Mouse (Mus musculus) cerebellum, postnatal 36 days (tissue): Measurements from ENCODE around the gene Lhfpl3.
"Not testable (repeated sequence)": the region's sequence is repeated elsewhere in the genome, so short reads cannot be mapped to it uniquely, and the experiment has no call there.

Experiments
- DNase-seq, 2 experiments: peaks; one replicate each; pipeline ENCODE4 v3.0.0; 2021 to 2022; ENCODE audit warnings: mixed read lengths in 2 of 2

Lhfpl3 gene

DNA sequence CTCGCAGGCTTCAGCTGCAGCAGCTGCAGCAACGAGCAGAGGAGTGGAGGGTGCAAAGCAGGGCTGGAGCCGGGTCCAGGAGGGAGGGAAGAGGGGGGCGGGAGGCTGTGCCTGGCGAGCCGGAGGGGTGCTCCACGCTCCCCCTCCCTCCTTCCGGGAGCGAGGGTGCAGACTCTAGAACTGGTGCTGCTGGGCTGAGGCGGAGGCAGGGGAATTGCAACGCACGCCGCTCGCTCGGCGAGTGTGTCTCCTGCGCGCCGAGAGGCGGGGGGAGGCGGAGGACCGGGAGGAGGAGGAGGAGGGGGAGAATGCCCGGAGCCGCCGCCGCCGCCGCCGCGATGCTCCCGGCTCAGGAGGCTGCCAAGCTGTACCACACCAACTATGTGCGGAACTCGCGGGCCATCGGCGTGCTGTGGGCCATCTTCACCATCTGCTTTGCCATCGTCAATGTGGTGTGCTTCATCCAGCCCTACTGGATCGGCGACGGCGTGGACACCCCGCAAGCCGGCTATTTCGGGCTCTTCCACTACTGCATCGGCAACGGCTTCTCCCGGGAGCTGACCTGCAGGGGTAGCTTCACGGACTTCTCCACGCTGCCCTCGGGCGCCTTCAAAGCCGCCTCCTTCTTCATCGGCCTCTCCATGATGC, at the start of gene Lhfpl3:
Lhfpl3 (plus strand) TSS at position 175 of the 648 bp plus-strand sequence.
- DNase-seq: peak; percentile 48 to 59

DNA sequence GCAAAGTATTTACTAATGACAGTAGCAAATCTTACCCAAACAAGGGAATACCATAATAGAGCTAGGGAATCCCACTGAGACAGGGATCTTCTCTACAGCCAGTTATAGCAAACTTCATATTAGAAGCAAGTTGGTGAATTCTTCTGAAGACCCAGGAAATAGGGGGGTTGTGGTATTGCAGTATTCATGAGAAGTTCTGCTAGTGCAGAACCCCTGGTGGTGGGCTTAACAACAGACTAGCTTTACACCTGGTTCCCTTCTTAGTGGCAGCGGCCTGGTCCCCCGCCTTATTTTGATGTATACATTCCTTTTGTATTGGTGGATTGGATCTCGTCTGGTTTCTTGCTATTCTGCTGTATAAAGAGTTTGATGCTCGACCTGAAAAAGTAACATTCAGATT, 39.6 kb upstream of the Lhfpl3 start:
- not testable (repeated sequence) for DNase-seq

DNA sequence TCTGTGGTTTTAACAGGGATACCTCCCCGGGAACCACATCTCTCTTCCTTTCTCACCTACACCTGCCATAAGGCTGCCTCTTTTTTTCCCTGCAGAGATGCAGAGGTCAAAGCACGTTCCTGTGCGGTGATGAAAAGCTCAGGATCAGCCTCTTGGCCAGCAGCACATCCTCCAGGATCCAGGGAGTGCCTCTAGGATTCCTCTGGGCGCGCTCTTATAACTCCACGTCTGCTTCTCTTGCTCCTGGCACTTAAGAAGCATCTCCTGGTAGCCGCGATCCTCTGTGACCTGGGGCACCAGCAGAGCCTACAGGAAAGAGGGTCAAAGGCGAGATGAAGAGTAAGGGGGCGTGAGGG, 352 bp upstream of the Lhfpl3 start:
- peak; percentile 6 to 19 for DNase-seq

DNA sequence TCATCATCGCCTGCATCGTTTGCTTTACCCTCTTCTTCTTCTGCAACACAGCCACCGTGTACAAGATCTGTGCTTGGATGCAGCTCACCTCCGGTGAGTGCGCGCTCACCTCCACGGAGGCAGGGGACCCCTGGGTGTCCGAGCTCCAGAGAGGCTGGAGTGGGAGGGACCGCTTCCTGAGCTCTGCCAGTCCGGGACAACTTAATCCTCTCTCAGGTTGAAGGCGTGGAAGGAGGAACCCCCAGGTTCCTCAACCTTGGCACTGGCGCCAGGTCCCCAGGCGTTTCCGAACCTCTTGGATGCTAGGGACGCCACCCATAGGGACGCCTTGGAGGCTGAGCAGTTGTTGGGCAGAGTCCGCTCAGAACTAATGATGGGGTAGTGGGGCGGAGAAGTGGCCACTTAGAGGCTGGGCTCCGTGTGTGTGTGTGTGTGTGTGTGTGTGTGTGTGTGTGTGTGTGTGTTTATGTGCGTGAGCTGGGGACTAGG, 718 bp downstream of the Lhfpl3 start:
- DNase-seq: peak in 1 of 2 experiments; percentile 25

DNA sequence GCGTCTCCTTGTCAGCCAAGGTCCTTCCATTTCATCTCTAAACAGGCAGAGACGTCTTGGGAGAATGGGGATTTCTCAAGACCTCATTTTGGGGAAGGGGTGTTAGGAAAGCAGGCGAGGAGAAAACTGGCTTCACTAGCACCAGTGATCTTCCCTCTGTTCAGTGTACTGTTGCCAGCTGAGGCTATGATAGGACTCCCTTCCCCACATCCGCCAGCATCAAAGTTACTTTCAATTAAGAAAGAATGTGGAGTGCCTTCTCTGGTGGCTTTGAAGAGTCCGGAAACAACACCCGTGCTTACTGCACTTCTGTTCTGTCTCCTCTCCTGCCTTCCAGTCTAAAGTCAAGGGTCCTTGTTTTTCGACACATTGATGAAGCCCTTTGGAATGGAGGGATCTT, 1.4 kb downstream of the Lhfpl3 start:
- peak in 1 of 2 experiments; percentile 3 for DNase-seq

DNA sequence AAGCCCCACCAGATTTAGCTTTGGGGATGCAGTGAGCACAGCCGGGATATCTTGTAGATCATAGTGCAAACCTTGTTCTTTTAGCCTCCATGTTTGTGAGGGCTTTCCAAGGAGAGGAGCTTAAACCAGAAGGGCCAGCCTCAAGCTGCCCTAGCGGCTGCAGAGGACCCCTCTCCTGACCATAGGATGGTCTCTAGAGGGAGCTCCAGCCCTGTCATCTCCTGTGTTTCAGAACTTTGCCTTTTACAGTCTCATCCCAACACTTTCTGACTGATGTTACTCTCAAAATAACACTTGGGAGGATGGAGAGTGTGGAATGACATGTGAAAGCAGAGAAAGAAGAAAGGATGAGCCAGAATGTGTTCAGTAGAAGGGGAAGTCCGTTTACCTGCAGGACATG, 11.4 kb downstream of the Lhfpl3 start:
- DNase-seq: peak in 1 of 2 experiments; percentile 4

DNA sequence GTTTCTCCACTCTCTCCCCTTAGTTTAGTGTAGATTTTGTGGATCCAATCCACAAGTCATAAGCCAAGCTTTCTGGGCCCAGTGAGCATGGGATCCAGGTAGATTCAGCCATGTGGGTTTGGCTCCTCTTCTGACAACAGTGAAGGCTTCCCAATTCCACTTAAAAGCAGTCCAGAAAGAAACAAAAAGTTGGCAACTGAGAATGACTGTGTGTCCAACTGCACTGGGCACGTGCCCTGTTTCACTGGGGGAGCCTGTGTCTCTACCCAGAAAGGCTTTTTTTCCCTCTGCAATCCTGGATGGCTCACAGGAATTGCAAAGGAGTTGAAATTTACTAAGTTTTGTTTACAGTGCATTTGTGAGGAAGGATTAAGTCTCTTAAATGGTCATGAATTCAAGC, 24.9 kb downstream of the Lhfpl3 start:
- DNase-seq: no peak

DNA sequence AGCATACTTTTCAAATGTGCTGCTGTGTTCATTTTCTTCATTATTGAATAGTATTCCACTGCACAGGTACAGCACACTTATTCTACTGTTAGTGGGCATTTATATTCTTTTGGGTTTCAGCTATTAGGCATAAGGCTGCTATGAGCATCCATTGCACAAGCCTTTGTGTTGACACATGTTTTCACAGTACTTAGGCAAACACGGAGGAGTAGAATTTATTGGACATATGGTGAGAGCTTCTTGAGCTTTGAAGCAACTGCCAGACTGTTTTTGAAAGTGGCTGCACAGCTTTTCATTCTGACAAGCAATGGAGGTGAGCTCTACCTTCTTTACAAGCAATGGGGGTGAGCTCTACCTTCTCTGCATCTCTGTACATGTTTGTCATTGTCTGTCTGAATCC, 49.5 kb downstream of the Lhfpl3 start:
- DNase-seq: no peak

DNA sequence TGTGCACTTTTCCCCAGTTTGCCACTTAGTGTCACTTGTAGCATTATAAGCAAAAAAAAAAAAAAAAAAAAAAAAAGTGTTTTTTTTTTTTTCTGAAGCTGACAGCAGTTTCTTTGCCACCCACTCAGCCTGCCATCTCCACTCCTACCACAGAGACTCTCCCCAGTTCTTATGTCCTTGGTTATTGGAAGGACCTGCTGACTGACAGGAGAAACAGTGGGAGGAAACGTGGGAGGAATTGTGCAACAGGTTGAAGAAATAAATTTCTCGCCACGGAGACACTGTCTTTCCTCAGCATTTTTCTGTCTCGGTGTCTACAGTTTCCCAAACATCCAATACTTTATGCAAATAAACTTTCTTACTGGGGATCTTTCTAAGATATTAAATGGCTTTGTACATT, 67.6 kb downstream of the Lhfpl3 start:
- no peak for DNase-seq

DNA sequence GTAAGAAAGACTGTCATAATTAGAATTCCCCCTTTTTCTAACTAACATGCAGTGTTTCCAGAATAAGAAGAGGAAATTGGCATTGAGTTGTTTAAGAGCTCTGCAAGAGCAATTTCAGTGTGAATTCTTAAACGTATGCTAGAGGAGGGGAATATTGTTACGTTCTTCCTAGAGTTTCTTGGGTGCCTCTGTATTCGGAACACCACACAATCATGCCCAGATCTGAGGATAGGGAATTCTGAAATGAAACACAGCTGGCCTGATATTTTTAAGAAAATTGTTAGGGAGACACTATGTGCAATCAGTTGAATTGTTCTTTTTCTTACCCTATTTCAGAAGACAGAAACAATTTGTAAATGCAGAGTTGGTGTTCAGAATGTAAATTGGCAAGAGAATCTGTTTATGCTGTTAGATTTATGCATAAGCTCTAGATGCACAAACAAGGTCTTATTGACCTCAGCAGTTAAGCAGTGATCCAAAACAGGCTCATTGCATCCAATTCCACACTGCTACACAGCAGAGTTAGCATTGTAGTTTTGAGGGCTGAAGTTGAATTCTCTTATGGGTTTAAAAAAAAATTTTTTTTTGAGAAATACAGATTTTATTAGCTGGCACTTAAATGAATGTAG, 84.1 kb downstream of the Lhfpl3 start:
- no peak for DNase-seq

DNA sequence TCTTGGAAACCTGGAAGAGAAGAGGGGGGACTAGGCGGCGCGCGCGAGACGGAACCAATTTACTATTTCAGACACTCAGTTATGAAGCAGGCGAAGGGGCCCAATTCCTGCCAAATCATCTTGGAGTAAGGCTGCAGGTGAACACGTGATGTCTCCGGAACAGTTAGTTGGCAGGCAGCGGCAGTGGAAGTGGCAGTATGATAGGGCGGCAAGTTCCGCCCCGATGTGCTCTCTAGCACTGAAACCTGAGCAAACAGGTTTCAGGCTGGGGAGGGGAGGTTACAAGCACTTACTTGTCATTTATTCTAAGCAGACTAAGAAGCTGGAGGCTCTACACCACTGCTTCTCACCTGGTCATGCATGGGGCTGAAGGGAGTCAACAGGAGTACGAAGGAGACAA, 105.7 kb downstream of the Lhfpl3 start:
- no peak for DNase-seq

DNA sequence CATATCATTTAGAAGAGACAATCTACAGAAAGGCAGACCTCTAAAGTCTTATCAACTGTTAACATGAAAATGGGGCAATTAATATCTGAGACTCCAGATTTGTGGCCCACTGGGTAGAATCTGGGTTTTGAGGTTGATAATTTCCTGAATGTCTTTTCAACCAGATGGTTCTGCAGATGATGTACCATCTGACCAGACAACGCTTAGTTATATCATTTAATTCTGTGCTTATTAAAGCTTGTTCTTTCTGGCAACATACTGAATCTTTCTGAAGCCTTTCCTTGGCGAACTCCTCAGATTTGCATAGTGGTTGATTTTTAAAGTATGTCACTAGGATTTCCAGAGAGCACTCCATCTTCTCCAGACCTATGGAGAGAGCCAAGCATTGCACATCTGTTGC, 107.6 kb downstream of the Lhfpl3 start:
- DNase-seq: no peak

DNA sequence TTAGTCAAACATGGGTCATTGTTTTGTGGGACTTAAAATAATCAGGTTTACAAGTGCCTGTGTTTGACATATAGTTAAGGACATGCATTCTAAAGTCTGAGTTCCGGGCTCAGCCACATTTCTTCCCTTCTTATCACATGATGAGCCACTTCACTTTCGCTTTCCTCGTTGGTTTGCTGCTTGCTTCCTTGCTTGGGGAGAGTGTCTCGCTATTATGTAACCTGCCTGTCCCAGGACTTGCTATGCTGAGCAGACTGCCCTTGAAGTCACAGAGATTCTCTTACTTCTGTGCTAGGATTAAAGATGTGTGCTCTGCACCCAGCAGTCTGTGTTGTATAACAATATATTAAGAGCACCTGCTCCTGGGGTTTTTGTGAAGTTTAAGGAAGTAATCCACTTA, 110.6 kb downstream of the Lhfpl3 start:
- no peak for DNase-seq

DNA sequence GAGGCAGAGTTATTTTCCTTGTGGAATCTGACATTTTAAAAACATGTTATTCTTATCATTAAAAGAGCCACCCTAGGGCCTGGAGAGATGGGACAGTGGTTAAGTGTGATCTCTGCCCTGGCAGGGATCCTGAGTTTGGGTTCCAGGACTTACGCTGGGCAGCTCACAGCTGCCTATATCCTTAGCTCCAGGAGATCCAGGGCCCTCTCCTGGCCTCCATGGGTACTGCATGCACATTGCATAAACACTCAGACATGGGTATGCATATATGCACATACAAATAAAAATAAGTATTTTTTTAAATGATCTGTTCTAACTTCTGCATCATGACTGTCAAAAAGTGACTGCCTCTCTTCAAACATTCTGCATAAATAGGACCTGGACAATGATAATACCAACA, 115.5 kb downstream of the Lhfpl3 start:
- DNase-seq: peak in 1 of 2 experiments; percentile 22

DNA sequence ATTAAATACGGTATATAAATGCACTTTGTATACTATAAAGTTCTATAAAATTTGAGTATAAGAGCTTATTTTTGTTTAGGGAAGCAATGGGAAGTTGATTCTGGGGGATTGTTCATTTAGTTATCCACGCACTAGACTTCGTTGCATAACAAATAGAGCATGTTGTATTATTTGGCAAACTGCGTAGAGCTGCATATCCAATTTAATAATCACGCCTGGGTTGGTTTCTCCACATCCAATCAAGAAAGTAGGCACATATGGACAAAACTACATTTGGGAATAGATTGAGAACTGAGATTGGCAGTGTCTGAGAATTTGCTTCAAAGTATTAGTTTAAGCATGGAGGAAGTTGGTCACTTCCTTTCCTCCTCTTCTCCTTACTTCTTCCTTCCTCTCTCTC, 123.2 kb downstream of the Lhfpl3 start:
- DNase-seq: no peak

DNA sequence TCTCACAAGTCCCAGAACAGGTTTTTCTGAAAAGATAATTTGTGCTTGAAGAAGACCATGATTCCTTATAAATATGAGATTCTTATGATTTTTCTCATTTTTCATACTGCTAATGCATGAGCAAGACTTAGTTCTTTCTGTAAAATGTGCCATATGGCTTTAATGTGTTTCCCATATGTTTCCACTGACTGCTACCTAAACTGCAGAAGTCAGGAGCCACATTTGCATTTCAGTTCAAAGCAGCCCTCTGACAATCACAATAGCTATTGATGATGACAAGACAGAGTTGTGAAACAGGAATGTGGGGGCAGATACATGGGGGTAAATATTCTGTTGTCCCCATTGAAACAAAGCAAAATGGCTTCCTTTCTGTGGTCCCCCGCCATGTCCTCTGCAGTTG, 126.6 kb downstream of the Lhfpl3 start:
- no peak for DNase-seq

DNA sequence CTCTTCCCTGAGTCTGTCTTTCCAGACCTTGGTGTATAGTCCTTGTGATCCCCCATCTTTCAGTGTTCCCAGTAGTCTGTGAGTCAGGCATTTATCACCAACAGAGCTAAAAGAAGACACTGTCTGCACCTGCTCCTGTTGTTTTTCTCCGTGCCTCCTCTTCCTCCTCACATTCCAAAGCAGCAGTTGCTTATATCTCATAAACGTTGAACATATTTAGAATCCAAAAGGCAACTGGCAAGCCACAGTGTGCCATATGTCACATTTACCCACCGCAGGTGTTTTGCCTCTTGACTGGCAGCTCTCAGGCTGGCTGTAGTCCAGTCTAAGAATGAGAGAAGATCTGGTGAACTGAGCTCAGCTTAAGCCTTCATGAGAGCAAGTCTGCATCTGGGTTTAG, 142.5 kb downstream of the Lhfpl3 start:
- peak; percentile 53 to 63 for DNase-seq

DNA sequence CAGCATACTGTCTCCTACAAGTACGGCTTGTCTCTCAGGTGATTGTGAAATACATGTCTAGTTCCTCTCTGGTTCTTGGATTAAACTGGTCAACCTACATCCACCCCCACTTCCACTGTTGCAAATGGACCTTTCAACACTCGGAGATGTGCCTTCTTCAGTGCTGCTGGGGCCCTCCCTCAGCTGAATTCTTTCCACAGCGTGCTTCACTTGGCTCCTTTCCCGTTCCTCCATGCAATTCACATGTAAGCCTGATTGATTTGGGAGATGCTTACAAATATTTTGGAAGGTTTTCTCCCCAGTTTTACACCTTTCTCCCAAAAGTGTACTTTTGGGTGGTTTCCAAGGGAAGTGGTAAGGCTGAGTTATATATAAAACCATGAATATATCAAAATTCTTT, 143.6 kb downstream of the Lhfpl3 start:
- DNase-seq: no peak

DNA sequence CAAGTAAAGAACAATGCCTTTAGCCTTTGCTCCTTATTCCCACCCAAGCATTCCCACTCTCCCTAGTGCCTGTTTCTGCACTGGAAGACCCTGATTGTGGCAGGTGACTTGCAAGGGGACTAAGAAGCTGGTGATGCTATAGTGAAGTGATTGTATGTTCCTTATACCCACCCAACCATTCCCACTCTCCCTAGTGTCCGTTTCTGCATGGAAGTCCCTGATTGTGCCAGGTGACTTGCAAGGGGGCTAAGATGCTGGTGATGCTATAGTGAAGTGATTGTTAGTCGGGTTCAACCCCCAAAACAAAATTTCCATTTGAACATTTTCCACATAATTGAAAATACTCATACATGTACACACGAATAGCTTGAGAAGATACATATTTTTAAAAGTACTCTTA, 151.4 kb downstream of the Lhfpl3 start:
- no peak for DNase-seq

DNA sequence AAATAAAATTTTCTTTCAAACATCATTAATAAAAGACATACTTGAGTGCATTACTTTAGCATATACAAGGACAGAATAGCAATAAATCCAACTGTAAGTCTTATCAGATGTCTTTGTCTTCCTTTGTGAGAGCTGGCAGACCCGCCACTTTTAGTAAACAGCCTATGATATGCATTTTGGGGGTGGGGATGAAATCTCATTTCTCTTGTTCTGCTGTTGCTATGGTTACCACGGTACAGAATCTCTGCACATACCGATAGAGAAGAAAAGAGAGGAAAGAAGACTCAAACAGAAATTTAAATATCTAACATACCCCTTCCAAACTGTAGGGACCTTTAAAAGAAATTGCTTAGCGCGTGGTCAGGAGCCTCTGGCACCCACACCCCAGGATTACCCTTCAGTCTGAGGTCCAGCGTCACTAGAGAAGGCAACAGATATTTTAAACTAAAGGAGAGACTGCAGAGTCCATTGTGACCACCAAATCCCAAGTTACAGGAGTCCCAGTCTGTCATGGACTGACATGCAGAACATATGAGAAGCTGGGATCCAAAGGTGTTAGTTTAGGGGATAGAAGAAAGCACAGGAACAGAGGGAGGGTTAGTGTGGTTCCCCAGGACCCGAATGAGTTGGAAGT, 151.9 kb downstream of the Lhfpl3 start:
- no peak for DNase-seq

DNA sequence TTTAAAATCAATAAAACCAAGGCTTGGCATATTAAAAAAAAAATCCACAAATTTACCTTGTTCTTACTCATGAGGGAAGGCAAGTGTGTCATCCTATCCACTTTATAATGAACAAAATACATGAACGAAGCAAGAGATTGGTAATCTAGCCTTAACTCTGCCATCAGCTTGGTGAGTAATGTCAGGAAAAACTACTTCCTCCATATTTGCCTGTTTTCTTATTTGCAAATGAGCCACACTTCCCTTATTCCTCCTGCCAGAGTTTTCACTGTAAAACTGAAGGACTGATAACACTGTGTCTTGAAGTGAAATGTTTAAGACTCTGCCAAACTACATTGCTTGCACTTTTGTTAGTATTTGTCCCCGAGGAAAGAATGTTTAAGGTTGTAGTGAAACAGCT, 152.7 kb downstream of the Lhfpl3 start:
- no peak for DNase-seq

DNA sequence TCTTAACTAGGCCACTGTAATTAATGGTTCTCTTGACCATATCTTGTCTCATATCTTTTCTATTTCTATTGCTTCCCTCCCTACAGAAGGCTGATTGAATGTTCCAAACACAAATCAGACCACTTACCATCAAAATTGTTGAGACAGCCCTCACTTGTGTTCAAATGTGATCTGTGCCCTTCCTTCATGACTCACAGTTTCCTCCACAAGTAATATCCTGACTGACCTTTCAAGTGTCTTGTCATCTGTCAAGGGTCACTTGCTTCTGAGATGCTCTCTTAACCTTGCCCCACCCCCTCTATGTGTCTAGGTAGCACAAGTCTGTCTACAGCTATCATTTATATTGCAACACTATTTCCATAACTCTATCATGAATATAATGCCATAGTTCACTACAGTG, 154.1 kb downstream of the Lhfpl3 start:
- no peak for DNase-seq

DNA sequence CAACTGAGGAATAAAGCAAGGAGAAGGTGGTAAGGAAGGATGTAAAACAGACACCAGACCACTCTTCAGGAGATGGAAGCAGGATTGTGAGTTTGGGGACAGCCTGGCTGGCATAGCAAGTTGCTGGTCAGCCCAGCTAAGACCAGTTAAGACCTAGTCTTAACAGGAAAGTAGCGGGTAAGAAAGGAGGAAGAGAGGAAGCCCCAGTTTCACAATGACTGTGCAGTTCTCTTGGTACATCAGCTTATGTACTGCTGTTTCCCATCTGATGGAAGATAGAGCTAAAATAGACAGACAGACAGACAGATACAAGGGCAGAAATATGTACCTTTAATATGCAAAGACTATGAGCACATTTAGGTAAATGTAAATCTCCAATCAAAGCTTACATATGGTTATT, 171.3 kb downstream of the Lhfpl3 start:
- no peak for DNase-seq

DNA sequence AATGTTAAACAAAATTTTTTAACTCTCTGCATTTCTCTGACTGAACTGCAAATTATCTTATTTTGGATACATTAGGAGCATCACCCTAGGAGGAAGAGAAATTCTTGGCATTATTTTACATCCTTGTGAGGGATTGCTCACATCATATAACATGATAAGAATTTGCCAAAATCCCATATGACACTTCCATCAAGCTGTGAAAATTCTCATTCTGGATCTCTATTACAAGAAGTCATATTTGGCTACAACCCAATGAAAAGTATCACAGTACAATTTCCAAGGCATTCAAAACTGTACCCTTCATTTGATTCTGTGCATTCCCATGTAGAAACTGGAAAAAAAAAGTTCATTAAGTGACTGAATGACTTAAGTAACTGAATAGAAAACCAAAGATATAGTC, 180.3 kb downstream of the Lhfpl3 start:
- no peak for DNase-seq
